Mouse (Mus musculus): Measurements from ENCODE around the gene Evc.

- no peak for TF ChIP-seq ZC3H11A (IDR thresholded peaks at IDR 0.05; ENCODE audit: borderline replicate concordance, low read depth, low read length)
- TF ChIP-seq ZNF384 (IDR thresholded peaks at IDR 0.05; ENCODE audit: low read depth, low read length): no peak
- no peak for TF ChIP-seq HCFC1 (IDR thresholded peaks at IDR 0.05; ENCODE audit: borderline replicate concordance, insufficient read depth, low read length)
- TF ChIP-seq CHD2 (IDR thresholded peaks at IDR 0.05; ENCODE audit: low read depth, low read length): no peak
- no peak for TF ChIP-seq MAFK (IDR thresholded peaks at IDR 0.05; ENCODE audit: insufficient read depth, low read depth, low read length)
Observed at GRCm38 (mm10) chr5:37312980-37313722, 23.5 kb downstream of the Evc start.

Data from ES-E14 (cell line).